Mouse (Mus musculus): ENCODE measurements around the gene Wrb.
"Not testable (repeated sequence)": the region's sequence is repeated elsewhere in the genome, so short reads cannot be mapped to it uniquely, and the experiment has no call there.

Gene Wrb

GRCm38 (mm10) chr16:96145110-96145800 is at the start of gene Wrb:
Gene Wrb (plus strand): TSS chr16:96145407.
- DNase-seq (ENCODE audit: low spot score in 2 of 2): peak; percentile 99 to 100

DNA sequence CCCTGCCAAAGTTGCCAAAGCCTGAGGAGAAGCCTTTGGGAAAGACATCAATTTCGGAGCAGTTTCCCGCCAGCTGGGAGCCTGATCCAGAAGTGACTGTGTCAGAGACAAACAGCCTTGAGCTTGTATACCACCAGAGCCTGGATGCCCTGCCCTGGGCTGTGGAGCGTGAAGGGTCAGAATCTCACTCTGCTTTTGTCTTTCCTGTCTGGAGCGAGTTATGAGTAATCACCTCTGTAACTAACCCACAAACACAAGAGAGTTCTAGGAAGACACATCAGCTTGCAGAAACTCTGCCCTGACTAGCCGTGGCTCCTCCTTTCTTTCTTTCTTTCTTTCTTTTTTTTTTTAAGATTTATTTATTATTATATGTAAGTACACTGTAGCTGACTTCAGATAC is 49.2 kb upstream of the Wrb start:
- DNase-seq (ENCODE audit: low spot score in 2 of 2): no peak

GRCm38 (mm10) chr16:96097811-96098210 is 47.4 kb upstream of the Wrb start:
- not testable (repeated sequence) for DNase-seq (ENCODE audit: low spot score in 2 of 2)

DNA sequence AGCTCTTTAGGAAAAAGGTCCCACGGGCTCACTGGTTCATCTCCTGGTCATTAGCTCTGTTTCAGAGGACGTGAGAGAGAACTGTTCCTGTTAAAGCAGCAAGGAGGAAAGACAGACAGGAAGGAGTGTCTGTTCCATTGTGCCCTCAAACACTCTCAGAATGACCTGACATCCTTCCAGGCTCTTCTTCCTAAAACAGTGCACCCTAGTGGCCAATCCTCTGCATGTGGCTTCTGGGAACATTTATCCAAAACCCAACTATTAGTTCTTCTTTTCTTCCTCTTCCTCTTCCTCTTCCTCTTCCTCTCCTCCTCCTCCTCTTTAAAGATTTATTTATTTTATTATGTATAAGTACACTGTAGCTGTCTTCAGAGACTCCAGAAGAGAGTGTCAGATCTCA is 42.2 kb upstream of the Wrb start:
- no peak for DNase-seq (ENCODE audit: low spot score in 2 of 2)

- no peak for DNase-seq (ENCODE audit: low spot score in 2 of 2)
Measured at GRCm38 (mm10) chr16:96109673-96110072, 35.5 kb upstream of the Wrb start.

GRCm38 (mm10) chr16:96110655-96111345 is 34.4 kb upstream of the Wrb start:
- DNase-seq (ENCODE audit: low spot score in 2 of 2): no peak

- no peak for DNase-seq (ENCODE audit: low spot score in 2 of 2)
Measured at GRCm38 (mm10) chr16:96112769-96113168, 32.4 kb upstream of the Wrb start.

GRCm38 (mm10) chr16:96114729-96115128 is 30.5 kb upstream of the Wrb start:
- no peak for DNase-seq (ENCODE audit: low spot score in 2 of 2)

GRCm38 (mm10) chr16:96120022-96120623 is 25.1 kb upstream of the Wrb start:
- DNase-seq (ENCODE audit: low spot score in 2 of 2): no peak

DNA sequence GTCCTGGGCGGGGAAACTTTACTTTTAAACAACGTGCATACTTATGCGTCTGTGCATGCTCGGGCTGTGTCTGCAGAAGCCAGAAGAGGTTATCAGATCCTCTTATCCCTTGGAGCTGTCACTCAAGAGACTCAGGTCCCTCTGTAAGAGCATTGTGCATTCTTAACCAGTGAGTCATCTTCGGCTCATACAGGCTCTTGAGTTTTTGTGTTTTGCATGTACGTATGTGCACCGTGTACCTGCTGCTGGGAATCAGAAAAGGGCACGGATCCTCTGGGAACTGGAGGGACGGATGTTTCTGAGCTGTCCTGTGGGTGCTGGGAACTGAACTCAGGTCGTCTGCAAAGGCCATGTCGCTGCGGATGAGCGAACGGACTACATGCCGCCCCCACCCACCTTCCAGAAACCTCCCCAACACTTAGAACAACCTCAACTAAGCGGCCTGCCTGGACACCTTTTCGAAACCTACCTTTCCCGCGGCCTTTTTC is 18.5 kb upstream of the Wrb start:
- DNase-seq (ENCODE audit: low spot score in 2 of 2): peak in 1 of 2 experiments; percentile 22

DNA sequence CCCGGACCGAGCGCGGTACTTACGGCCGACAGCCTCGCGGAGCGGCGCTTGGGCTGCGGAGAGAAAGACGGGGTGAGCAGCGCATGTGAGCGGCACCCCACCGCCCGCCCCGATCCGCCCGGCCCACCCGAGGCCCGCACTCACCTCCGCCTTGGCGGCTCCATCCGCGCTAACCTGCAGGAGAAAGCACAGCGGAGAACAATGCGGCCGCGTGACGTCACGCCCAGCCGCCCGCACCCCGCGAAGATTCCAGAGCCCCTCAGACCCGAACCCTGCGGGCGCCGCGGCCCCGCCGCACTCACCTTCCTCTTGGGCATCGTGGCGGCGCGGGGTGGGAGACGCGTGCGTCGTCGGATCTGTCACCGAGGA is 17.9 kb upstream of the Wrb start:
- DNase-seq (ENCODE audit: low spot score in 2 of 2): no peak

DNA sequence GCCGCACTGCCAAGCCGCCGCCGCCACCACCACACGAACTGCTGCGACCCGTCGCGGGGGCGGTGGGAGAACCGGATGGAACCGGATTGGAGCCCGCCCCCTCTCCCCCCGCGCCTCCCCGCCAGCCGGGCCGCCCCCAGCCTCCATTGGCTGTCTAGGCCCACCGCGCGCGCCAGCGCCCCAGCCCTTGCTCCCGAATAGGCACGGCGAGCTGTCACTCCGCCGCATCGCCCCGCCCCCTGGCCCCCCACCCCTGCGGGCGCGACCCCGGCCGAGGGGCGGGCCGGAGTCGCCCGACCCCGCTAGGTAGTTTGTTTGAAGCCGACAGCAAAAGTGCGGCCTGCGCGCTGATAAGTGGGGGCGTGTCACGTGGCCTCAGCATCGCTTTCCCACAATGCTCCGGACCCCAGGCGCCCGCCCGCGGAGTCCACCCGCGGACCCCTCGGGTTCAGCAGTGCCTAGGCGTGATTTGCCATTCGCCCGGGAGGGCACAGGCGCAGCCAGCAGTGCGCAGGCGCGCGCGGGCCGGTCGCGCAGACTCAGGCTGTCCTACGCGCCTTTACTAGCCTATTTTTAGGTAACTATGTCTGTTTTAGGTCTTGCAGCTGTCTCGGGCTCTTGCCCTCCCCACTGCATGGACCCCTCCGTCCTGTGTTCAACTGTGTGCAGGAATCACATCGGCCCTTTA is 17.4 kb upstream of the Wrb start, which contains the start of gene Hmgn1:
Gene Hmgn1 (minus strand): TSS at position 73 of the 688 bp plus-strand sequence.
- DNase-seq (ENCODE audit: low spot score in 2 of 2): peak; percentile 97 to 98

DNA sequence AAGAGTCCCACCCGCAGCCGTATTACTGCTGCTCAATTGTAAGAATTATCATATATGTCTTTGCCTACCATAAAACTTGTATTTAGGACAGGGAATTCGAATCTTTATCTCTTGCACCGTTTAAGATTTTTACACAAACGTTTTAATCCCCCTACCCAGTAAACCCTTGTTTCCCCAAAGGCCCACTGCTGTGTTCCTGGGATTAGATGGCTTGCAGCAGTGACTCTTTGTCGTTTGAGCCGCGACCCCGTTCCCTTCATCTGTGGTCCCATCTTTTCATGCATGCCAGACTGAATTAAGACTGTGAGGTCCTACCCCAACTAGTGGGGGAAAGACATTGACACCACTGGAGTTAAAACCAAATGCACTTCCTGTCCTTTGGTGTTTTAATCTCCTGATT is 16.7 kb upstream of the Wrb start:
- no peak for DNase-seq (ENCODE audit: low spot score in 2 of 2)

DNA sequence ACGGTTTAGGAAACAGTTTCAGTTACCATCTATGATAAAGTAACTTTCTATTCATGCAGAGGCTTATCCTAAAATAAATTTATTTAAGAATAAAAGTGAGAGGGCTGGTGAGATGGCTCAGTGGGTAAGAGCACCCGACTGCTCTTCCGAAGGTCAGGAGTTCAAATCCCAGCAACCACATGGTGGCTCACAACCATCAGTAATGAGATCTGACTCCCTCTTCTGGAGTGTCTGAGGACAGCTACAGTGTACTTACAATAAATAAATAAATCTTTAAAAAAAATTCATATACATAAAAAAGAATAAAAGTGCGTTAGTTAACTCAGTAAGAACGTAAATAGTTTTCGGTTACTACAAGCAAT is 478 bp upstream of the Wrb start:
- DNase-seq (ENCODE audit: low spot score in 2 of 2): not testable (repeated sequence)

GRCm38 (mm10) chr16:96145814-96146213 is 607 bp downstream of the Wrb start:
- DNase-seq (ENCODE audit: low spot score in 2 of 2): no peak

- no peak for DNase-seq (ENCODE audit: low spot score in 2 of 2)
Measured at GRCm38 (mm10) chr16:96148834-96149233, 3.6 kb downstream of the Wrb start.

DNA sequence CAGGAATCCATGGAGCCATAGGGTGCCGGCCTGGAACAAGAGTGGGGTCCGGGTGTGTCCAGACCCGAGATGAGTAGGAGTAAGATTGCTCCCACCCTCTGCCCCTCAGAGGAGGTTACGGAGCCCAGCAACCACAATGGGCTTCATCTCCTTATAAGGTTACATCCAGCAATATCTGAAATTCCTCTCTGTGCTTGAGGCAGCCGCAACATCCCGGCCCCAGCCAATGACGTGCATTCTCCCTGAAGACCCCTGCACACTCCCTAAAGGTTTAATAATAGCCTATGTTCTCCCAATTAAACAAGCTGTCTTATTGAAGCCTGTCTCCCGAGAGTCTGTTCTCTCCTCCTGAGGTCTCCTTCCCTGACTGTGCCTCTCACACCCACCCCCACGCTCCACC is 4.1 kb downstream of the Wrb start:
- no peak for DNase-seq (ENCODE audit: low spot score in 2 of 2)

DNA sequence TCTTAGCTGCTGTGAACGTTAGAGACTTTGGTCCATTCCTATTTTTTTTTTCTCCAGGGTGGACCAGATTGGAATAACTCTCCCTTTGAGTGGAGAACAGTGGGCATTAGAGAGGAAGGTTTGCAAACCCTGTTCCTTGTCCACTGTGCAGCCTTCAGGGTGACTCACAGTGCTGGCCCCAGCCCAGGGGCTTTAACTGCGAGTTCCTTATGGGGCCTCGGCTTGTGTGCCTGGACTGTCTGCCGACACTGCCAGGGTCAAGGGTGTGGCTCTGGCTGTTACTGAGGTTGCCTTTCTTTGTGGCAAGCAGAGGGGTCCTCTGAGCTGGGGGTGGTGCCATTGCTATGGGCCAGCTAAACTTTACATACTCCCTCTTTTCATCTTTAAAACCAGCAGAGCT is 5.8 kb downstream of the Wrb start:
- no peak for DNase-seq (ENCODE audit: low spot score in 2 of 2)

GRCm38 (mm10) chr16:96151551-96151950 is 6.3 kb downstream of the Wrb start:
- peak in 1 of 2 experiments; percentile 65 for DNase-seq (ENCODE audit: low spot score in 2 of 2)

GRCm38 (mm10) chr16:96154476-96154875 is 9.3 kb downstream of the Wrb start:
- DNase-seq (ENCODE audit: low spot score in 2 of 2): no peak

DNA sequence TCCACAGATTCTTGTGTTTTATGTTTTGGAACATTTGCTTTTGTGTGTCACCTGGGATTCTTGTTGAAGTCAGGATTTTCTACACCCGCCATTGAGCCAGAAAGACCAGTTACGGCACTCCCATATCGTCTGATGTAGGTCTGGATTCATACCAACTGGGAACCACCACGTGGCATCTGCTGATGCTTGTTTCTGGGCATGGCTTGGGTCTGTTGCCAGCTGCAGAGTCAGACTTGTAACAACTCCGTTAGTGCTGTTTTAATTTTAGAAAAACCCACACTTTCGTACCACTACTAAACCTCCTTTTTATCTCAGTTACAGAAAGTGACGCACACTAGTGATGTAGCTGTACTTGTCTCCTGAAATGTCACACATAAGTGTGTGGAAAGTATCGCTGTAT is 10.8 kb downstream of the Wrb start:
- DNase-seq (ENCODE audit: low spot score in 2 of 2): peak; percentile 48 to 74

GRCm38 (mm10) chr16:96157171-96157570 is 12.0 kb downstream of the Wrb start:
- DNase-seq (ENCODE audit: low spot score in 2 of 2): peak; percentile 30 to 63

Data from frontal cortex, postnatal 10 days (tissue).